Mouse (Mus musculus): Measurements from ENCODE around the gene Camta1.

Camta1 gene

GRCm38 (mm10) chr4:151860441-151861331 lies 990 bp downstream of the Camta1 start:
- DNase-seq, result peak; percentile 59 to 62

- DNase-seq, result no peak
These were observed 2.4 kb downstream of the Camta1 start for GRCm38 (mm10) chr4:151859275-151859674.

GRCm38 (mm10) chr4:151853949-151854348 lies 7.7 kb downstream of the Camta1 start:
- DNase-seq, result no peak

GRCm38 (mm10) chr4:151851179-151851578 lies 10.5 kb downstream of the Camta1 start:
- DNase-seq, result peak; percentile 51 to 69

GRCm38 (mm10) chr4:151842591-151842990 lies 19.1 kb downstream of the Camta1 start:
- DNase-seq, result no peak

GRCm38 (mm10) chr4:151838518-151838917 lies 23.2 kb downstream of the Camta1 start:
- DNase-seq, result no peak

- DNase-seq, result no peak
These were observed 25.8 kb downstream of the Camta1 start for GRCm38 (mm10) chr4:151835860-151836259.

GRCm38 (mm10) chr4:151834536-151834935 lies 27.1 kb downstream of the Camta1 start:
- no peak for DNase-seq

GRCm38 (mm10) chr4:151833940-151834449 lies 27.7 kb downstream of the Camta1 start:
- DNase-seq, result no peak

- no peak for DNase-seq
These were observed 33.8 kb downstream of the Camta1 start for GRCm38 (mm10) chr4:151827840-151828239.

GRCm38 (mm10) chr4:151827356-151827755 lies 34.3 kb downstream of the Camta1 start:
- DNase-seq, result no peak

GRCm38 (mm10) chr4:151823963-151824362 lies 37.7 kb downstream of the Camta1 start:
- no peak for DNase-seq

- peak; percentile 30 to 54 for DNase-seq
These were observed 38.7 kb downstream of the Camta1 start for GRCm38 (mm10) chr4:151822986-151823385.

GRCm38 (mm10) chr4:151817981-151818766 lies 43.5 kb downstream of the Camta1 start:
- no peak for DNase-seq

GRCm38 (mm10) chr4:151813711-151814110 lies 48.0 kb downstream of the Camta1 start:
- no peak for DNase-seq

- DNase-seq, result no peak
These were observed 56.0 kb downstream of the Camta1 start for GRCm38 (mm10) chr4:151805685-151806084.

GRCm38 (mm10) chr4:151805046-151805445 lies 56.6 kb downstream of the Camta1 start:
- DNase-seq, result peak in 1 of 2 experiments; percentile 7

GRCm38 (mm10) chr4:151804208-151804607 lies 57.5 kb downstream of the Camta1 start:
- no peak for DNase-seq

- DNase-seq, result no peak
These were observed 63.0 kb downstream of the Camta1 start for GRCm38 (mm10) chr4:151798630-151799029.

GRCm38 (mm10) chr4:151793694-151794093 lies 68.0 kb downstream of the Camta1 start:
- DNase-seq, result no peak

- DNase-seq, result no peak
These were observed 74.5 kb downstream of the Camta1 start for GRCm38 (mm10) chr4:151786946-151787705.

GRCm38 (mm10) chr4:151780511-151780910 lies 81.2 kb downstream of the Camta1 start:
- DNase-seq, result no peak

GRCm38 (mm10) chr4:151779962-151780459 lies 81.7 kb downstream of the Camta1 start:
- DNase-seq, result no peak
